Mouse (Mus musculus): Measurements from ENCODE around the gene Dock8.
"Not testable (repeated sequence)": the region's sequence is repeated elsewhere in the genome, so short reads cannot be mapped to it uniquely, and the experiment has no call there.

Gene Dock8

DNA sequence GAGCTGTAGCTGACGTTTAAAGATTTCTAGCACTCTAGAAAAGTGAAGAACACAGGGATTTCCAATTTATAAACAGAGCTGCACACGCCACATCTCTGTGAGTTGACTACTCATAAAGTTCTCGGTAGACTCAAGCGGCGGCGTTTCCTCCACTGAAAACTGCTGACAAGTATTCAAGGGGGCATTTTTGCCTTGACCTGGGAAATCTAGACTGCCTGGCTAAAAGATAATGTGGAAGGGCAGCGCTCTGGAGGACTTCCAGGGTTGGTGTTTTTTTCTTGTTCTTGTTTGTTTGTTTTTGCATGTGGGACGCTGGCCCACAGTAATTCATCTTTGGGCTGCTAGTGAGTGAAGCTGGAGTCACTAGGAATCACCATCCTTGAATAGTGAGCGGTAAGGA is 819 bp downstream of the Dock8 start:
- DNase-seq: peak; percentile 55

DNA sequence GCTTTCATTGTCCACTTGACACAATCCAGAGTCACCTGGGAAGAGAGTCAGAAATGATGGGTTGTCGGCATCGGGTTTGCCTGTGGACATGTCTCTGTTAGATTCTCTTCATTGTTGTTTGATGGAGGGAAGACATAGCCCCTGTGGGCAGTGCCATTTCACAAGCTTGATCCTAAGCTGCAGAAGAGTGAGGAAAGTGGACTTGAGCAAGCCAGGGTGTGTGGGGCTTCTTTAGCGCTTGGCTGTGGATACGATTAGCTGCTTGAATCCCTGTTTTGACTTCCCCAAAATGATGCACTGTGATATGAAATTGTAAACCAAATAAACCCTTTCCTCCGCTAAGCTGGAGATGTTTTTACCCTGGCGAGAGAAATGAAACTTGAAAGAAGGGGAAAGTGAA is 2.7 kb downstream of the Dock8 start:
- no peak for DNase-seq

DNA sequence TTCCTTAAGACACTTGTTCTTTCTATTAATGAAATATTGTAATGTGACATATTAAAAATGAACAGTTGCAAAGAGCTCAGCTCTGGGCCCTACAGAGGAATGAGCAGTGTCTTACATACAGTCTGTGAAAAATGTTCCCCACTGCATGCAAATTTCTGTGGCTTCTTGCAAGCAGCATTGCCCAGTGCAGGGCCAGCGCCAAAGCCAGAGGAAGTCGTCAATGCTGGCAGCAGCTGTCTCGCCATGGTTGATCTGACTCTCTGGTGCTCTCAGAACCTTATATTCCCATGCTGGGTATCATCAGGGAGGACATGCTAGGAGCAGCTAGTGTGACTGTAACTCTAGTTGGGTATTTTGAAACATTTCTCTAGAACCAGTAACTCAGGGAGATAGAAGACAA is 3.5 kb downstream of the Dock8 start:
- DNase-seq: no peak

DNA sequence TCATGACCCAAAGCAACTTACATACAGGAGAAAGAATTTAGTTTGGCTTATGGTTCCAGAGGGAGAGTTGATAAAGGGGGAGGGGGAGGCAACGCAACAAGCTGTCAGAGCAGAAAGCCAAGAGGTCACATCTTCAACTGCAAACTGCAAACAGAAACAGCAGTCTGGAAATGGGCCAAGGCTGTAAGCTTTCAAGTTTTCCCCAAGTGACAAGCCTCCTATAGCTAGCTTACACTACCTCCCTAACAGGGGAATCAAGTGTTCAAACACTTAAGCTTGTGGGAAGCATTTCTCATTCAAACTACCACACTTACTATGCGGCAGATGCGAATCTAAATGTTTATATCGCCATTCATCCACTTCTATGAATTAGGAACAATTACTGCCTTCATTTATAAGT is 4.5 kb downstream of the Dock8 start:
- no peak for DNase-seq

DNA sequence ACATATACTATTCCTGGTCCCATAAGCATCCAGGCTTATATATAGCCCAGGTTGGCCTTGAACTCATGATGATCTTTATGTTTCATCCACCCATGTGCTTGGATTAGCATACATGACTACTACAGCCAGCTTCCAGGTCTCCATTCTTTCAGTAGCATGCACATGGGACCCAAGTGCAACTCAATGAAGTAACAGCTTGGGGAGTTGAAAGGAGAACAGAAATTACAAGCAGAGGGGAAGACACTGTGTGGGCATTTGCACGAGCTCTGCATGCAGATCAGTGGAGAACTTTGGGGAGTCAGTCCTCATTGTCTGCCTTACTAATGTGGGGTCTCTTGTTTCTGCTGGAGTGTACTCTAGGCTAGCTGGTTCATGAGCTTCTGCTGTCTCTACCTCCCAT is 7.4 kb downstream of the Dock8 start:
- no peak for DNase-seq

DNA sequence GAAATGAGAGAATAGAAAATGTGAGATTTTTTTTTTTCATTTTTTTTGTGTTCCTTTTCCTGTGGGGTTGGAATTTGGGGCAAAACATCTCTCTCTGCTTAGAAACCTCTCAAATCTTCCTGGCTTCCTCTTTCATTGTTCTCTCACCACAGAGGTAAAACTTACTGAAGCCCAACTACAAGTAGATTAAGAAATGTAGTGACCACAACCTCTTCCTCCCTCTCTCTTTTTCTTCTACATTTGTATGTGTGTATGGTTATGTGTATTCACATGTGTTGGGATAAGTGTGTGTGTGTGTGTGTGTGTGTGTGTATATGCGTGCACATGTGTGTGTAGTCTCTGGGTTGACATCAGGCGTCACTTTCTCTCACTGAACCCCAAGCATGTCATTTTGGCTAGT is 9.2 kb downstream of the Dock8 start:
- DNase-seq: no peak

DNA sequence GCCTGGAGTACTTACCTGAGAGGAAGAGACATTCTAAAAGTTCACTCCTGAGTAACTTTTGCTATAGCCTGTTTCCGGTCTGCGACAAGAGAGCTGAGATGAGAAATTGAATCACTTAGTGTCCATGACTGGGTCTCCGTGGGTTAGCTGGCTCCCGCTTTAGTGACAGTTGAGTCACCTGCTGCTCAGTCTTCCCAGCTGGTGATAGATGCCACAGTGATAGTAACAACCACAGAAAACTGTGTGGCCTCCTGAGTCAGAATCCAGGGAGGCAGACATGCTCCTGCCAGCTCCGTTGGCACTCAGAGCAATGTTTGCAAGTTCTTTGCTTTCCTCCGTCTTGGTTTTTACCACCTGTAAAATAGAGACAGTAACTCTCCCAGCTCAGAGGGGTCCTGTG is 23.4 kb downstream of the Dock8 start:
- DNase-seq: no peak

DNA sequence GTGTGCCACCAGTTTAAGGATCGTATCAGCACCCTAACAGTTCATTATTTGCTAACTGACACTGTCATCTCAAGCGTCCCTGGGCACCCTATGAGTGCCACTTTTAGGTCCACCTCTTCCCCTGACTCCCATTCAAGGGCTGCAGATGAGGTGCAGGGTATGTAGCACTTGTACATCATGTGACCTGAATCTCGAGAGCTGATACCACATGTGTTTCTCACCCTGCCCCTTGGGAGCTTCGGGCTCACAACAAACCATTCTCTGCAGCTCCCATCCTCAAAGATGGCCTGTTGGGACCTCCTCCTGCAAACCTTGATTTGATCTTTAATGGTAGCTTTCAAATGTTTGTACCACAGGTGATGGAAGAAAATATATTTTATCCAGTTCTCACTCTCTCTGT is 32.4 kb downstream of the Dock8 start:
- no peak for DNase-seq

DNA sequence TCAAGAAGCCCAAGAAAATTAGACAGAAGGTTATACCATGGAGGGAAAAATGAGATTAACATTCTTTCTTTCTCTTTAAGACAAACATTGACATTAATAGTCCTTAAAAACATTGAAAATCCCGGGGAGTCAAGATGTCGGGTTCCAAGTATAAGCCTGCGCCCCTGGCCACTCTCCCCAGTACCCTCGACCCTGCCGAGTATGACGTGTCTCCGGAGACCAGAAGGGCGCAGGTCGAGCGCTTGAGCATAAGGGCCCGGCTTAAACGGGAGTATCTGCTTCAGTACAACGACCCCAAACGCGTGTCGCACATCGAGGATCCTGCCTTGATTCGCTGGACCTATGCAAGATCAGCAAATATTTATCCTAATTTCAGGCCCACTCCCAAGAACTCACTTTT is 33.7 kb downstream of the Dock8 start:
- not testable (repeated sequence) for DNase-seq

DNA sequence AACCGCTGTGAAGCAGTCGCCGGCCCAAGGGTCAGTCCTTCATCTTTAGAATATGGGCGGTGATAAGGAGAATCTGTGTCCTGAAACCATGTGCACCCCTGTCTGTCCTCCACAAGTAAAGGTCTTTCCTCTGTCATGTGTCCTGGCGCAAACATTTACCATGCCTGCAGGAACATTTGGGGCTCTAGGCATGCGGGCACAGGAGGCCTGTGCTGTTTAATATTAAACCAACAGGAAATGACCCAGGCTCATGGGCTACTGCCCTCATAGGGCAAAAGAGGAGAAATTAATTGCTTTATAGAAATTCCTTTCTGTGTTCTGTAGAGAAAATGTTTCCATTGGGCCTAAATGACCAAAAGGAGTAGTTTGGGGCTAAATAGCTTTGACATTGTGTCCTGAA is 36.5 kb downstream of the Dock8 start:
- DNase-seq: peak; percentile 88

DNA sequence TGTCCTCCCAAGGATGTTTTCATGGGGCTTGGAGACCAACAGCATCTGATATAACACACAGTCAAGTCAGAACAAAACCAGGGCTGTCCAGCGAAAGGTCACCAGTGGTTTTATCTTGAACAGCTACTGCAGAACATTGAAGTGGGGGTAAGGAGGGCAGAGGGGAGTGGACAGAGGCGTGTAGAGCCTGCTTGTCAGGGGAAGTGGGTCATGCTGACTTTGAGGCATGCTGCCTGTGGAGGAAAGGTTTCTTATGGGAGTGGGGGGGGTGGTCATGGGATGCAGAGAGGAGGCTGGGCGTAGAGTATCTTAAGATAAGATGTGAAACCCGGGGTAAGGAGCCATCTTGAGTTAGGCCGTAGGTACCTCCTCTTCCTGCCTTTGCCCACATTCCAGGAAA is 37.5 kb downstream of the Dock8 start:
- DNase-seq: peak; percentile 37

DNA sequence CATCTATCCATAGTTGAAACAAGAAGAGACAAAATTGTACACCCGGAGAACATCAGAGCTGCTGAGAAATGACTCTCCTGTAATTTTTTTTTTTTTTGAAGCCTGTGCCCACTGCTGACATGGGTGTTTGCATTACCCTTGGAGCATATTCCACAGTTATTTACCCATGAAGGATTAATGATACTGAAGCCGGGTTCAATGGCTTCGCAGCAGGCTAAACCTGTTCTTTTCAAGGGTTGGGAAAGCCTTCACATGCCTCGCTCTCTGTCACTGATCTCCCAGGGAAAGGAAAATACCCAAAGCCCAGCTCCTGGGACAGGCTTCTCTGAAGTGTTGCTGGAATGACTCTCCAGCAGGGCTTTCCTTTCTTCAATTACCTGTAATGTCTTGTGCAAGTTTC is 37.9 kb downstream of the Dock8 start:
- DNase-seq: peak; percentile 28

DNA sequence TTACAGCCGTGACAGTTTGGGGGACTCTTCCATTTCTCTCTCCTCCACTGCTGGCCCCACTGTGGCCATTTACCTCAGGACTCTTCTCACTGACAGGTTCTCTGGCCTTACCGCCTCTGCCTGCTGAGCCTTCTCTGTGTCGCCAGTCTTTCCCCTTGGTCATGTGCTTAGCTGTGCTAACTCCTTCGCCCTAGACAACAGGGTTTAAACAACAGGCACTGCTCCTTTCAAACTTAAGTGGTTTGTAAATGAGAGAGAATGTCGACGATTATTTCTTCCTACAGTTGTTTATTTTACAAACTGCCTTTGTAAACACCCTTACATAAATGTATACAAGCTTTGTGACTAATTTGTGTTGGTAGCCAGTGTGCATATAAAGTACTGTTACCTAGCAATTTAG is 39.0 kb downstream of the Dock8 start:
- DNase-seq: peak; percentile 29

DNA sequence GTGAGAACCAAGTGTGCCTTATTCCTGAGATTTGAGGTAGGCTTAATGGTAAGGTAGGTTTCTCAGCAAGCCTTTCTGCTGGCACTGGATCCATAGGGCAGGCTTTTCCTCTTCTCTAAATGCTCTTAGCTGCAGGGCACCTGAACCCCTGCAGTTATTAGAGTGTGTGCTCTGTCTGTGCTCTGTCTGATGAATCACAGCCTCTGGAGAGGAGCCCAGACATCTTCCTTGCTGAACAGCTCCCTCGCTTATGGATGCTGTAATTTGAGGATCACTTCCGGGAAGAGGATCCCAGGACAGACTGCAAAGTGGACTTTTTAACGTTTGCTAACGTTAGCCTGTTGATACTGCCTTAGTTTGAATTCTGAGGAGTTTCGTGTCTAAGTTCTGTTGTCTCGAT is 41.9 kb downstream of the Dock8 start:
- DNase-seq: no peak

DNA sequence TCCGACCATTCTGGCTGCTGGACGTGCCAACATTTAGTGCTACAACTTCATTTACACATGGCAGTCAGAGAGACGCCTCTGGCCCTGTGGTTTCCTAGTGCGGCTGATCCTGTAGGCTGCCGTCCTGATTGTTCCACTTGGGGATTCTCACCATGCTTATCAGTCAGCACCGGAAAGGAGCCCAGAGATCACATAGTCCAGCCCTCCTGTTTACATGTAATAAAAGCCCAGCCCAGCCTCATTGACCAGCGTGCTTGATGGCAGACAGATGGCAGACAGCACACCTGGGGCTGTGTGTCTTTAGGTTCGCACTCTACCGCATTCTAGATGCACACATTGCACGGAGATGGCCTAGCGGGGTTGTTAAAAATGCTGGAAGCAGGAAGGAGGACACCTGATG is 43.6 kb downstream of the Dock8 start:
- DNase-seq: no peak

DNA sequence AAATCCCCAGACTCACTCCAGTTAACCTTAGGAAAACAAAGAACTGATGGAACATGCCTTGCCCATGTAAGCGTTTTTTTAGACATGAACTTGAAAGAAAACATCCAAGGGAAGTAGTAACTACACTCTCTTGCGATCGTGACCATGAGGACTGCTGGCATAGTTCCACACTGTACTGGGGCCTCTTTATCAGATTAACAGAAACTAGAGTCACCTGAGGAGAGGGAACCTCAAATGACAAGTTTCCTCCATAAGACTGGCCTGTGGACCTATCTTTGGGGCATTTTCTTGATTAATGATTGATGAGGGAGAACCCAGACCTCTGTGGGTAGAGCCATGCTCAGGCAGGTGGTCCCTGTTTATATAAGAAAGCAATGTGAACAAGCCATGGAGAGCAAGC is 44.7 kb downstream of the Dock8 start:
- no peak for DNase-seq

DNA sequence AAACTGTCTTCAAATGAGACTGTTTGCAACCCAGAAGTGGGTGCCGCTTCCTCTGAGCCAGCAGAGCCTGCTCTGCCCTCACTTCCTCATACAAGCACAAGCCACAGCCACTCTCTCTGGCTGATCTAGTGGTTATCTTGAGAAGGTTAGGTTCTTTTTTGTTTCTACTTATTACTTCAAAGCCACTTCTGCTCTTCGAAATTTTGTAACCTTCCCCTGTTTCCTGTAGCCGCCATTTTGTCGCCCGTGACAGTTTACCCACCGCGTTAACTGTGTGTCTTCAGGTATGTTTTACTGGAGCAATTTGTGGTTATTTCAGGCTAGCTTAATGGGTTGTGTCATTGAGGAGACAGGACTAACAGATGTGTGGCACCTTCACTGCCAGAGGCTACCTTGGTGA is 53.0 kb downstream of the Dock8 start:
- no peak for DNase-seq

DNA sequence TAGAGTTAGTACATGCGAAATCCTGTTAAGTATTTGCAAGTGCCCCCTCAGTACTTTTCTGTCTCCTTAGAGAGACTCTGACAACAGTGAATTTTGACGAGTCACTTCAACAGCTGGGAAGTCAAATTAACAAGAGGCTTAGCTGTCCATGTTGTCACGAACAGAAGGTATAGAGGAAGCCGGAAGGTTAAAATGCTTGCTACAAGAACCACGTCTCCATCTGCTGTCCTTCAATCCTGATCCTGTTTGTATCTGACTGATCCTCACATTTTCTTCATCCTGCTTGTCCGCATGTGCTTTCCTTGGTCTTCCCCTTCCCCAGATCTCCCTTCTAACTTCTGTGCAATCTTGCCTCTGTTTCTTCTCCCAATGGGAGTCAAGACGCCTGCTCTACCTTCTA is 53.8 kb downstream of the Dock8 start:
- no peak for DNase-seq

DNA sequence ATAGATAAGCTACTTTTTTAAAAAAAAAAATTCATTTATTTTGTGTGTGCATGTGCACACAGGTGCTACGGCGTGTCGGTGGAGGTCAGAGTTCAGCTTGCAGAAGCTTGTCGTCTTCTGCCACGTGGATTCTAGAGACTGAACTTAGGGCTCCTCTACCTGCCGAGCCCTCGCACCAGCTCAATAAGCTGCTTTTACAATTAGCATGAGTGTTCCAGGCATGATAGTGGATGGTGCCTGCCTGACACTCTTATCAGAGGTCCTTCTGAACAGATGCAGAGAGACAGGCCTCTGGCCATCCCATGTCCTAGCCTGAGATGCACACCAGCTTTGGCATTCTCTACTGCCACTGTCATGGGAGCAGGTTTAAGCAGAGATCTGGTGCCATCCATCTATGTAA is 55.7 kb downstream of the Dock8 start:
- no peak for DNase-seq

DNA sequence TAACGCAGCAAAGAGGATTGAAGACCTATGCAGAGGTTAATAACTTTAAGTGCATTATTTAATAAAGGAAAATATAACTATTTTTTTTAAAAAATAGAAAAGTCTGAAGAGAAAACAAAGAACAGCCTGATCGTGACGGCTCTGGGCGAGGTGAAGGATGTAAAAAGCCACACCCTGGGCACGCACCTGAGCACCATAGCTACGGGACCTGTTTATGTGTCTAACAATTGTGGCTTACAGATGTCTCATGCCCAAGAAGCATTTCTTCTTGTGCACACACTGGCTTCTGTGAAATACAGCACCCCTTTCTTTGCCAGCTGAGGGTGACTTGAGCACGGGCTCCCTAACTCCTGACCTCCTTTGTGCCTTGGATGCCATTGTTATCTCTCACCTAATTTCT is 56.2 kb downstream of the Dock8 start:
- no peak for DNase-seq

DNA sequence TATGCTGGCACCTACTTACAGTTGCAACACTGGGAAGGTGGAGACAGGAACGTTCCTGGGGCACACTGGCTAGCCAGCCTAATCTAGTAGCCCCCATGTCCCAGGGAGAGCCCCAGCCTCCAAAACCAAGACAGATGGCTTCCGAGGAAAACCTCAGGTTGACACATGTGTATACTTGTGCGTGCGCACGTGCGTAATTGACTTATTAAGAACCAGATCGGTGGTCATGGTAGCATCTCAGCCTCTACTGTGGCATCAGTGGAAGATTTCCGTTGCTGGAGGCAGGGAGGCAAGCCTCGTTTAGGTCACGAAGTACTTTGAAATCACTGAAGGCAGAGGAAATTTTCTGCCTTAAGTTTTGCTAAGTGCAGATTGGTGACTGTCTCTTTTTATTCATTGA is 56.9 kb downstream of the Dock8 start:
- DNase-seq: no peak

DNA sequence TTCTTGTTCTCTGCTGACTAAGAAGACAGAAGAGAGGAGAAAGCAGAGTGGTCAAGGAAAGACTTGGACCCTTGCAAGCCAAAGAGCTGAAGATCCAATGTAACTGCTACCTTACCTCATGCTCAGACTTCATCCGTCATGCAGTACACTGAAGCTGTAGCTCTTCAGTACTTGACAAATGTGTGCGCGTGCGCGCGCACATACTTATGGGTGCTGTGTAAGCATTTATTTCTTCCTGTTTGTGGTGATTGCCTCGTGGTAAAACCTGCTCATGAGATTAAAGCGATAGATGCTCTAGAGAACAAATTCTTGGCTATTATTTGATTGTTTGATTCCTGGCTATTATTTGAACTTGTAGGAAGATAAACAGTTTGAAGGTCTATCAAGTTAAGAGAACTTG is 58.5 kb downstream of the Dock8 start:
- DNase-seq: no peak

DNA sequence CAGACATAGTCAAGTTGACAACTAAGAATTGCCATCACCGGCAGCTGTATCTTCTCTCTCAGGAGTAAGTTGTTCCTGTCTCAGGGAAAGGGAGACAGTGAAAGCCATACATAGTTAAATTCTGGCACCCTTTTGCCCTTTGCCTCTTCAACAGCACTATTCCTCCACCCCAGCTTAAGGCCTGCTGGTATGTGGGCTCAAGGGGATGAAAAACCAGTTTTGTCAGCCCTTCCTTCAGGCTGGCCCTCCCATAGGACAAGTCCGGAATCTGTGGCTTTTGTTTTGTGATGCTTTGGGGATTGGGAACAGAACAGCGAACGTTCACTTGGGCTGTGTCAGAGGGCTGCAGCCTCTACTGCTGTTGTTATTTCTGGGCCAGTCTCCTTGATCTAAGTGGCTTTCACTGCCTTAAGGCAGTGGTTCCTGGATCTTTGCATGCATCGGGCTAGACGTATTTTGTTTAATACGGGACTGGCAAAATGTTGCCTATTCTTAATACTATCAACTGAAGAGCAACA is 60.6 kb downstream of the Dock8 start:
- DNase-seq: no peak

DNA sequence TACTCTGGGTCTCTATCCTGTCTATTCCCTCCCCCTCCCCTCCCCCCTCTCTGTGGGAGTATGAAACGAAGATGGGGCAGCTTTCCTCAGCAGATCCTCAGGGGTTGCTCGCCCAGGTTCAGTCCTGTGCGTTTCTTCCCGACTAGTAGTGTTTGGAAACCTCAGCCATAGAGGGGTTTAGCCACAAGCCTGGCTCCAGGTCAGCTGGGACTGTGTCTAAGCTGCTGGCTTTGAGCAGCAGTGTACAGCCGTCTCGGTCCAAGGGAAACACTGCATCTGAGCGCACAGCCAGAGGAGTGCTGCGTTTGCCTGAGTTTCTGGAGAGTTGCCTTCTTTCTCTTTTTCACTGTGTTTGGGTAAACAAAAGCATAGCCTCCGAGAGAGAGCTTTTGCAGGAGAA is 61.0 kb downstream of the Dock8 start:
- DNase-seq: no peak

DNA sequence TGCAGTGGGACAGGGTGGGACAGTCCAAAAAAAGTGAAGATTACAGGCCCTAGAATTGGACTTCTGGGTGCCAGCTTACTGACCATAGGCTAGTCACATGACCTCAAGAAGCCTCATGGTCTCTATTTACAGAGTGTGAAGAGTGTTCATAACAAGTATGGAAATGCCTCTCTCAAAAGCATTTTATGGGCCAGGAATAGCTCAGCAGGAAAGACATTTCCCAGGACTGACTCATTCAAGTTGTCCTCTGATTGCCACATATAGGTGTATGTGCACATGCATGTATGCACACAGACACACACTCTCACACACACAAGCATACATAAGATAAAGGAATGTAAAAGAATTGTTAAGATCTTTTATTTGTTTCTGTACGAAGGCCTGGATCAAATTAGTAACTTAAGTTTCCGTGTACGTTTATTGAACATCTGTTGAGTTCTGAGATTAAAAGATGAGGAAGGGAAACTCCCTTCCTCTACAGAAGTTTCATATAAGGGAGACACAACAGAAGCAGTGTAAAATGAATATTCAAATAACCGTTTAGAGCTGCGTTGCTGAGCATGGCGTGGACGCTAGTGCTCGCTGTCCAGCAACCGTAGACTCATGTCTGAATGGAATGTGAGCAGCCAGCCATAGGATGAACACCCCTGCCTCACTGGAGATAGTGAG is 63.0 kb downstream of the Dock8 start:
- no peak for DNase-seq

DNA sequence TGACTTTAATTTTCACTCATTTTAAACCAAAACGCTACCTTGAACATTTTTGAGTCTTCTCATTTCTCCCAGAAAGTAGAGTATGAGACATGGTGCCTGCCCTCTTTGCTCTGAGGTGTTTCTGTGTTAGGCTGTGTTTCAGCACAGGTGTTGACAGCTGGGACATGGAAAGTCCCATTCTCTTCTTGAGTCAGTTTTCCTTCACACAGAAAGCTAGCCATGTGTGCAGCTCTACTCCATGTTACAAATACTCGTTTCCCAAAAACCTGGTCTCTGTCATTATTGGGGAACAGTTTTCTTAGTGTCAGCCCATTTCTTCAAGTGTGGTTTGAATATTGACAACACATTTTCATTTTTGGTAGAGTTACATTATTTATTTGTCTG is 63.5 kb downstream of the Dock8 start:
- no peak for DNase-seq

Data from kidney, adult 9 months (tissue).